Comparison of ENCODE assay signal across 28 mouse cellular contexts in the genomic region with DNA sequence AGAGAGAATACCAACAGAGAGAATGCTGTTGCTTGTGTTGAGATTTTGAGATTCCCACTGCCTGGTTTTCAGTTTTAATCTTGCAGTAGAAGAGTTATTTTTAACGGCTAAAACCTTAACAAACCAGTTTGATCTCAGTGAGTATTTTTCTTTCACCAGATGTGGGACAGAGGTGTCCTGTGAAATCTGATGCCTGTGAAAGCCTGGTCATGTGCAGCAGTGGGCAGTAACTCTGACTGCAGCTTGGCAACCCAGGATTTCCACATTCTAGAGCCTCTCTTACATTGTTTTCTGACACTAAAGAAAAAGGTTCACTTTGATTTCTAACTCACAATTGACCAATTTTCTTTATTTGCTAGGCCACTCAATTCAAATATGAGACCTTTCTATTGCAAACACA.
A peak's percentile ranks its signal among the peaks of the same experiment; 100 is the strongest.
DNase-seq lines count a peak whose midpoint lies in the region; ATAC-seq lines count a peak whose summit lies in the region.
"Had no signal": no experiment of that assay in that cellular context is flagged by ENCODE, and none has a peak within 500 bp of the region (broad histone marks: within the 10 kb centered on the region; RNA-seq: fewer than 3 reads in every experiment).

No protein-coding gene starts in this region.

- WGBS in neural tube, embryonic 11.5 days = 25% methylated on average over 1 of the region's 1 CpGs
- 13% methylated on average over 1 of the region's 1 CpGs for WGBS in embryonic facial prominence, embryonic 14.5 days
- WGBS in midbrain, embryonic 15.5 days = 13% methylated on average over 1 of the region's 1 CpGs

- H3K4me1 ChIP-seq in neural tube, embryonic 11.5 days (ENCODE audit: control insufficient read depth, insufficient read depth, low read length) = peaks cover 2% of the 10 kb centered on the region; the same call in 1 of the 2 replicates
- H3K4me1 ChIP-seq in embryonic facial prominence, embryonic 14.5 days (ENCODE audit: control insufficient read depth, insufficient read depth, low read length) = peaks cover 16% of the 10 kb centered on the region
- H3K4me1 ChIP-seq in midbrain, embryonic 15.5 days = peaks cover 11% of the 10 kb centered on the region
- H3K4me1 ChIP-seq: liver, embryonic 12.5 days had no signal

- H3K4me2 ChIP-seq in neural tube, embryonic 11.5 days (ENCODE audit: low read depth) = no peak overlapping the region
- H3K4me2 ChIP-seq in embryonic facial prominence, embryonic 14.5 days (ENCODE audit: low read depth, low read length) = no peak overlapping the region
- H3K4me2 ChIP-seq in midbrain, embryonic 15.5 days = no peak overlapping the region
- H3K4me2 ChIP-seq: embryonic facial prominence, embryonic 15.5 days; forebrain, embryonic 13.5 days; hindbrain, embryonic 15.5 days; kidney, embryonic 15.5 days; liver, embryonic 12.5 days had no signal

- no peak overlapping the region for H3K27ac ChIP-seq in neural tube, embryonic 11.5 days (ENCODE audit: low read depth, low read length)
- H3K27ac ChIP-seq in embryonic facial prominence, embryonic 14.5 days (replicated peaks; ENCODE audit: low read depth, low read length) = no peak overlapping the region
- H3K27ac ChIP-seq in midbrain, embryonic 15.5 days = no peak overlapping the region
- H3K27ac ChIP-seq: embryonic facial prominence, embryonic 15.5 days; forebrain, embryonic 13.5 days; hindbrain, embryonic 10.5 days; hindbrain, embryonic 15.5 days; kidney, embryonic 15.5 days; liver, embryonic 12.5 days; macrophage had no signal

- H3K4me3 ChIP-seq in neural tube, embryonic 11.5 days (ENCODE audit: low read depth, low read length) = no peak overlapping the region
- H3K4me3 ChIP-seq in embryonic facial prominence, embryonic 14.5 days (ENCODE audit: low read depth, low read length) = no peak overlapping the region
- H3K4me3 ChIP-seq in midbrain, embryonic 15.5 days = no peak overlapping the region
- H3K4me3 ChIP-seq: embryonic facial prominence, embryonic 15.5 days; forebrain, embryonic 13.5 days; hindbrain, embryonic 10.5 days; hindbrain, embryonic 15.5 days; kidney, embryonic 15.5 days; liver, embryonic 12.5 days; myocyte had no signal

- H3K27me3 ChIP-seq in neural tube, embryonic 11.5 days (ENCODE audit: control insufficient read depth, insufficient read depth, low read length) = no peaks in the 10 kb centered on the region
- no peaks in the 10 kb centered on the region for H3K27me3 ChIP-seq in embryonic facial prominence, embryonic 14.5 days (replicated peaks; ENCODE audit: control insufficient read depth, insufficient read depth, low read length)
- H3K27me3 ChIP-seq in midbrain, embryonic 15.5 days (replicated peaks) = no peaks in the 10 kb centered on the region
- H3K27me3 ChIP-seq: CH12.LX; embryonic facial prominence, embryonic 15.5 days; forebrain, embryonic 13.5 days; hindbrain, embryonic 15.5 days; kidney, embryonic 15.5 days; liver, embryonic 12.5 days had no signal

- no peak overlapping the region for H3K9ac ChIP-seq in neural tube, embryonic 11.5 days (ENCODE audit: low read length)
- H3K9ac ChIP-seq in embryonic facial prominence, embryonic 14.5 days (ENCODE audit: low read depth, low read length) = no peak overlapping the region
- no peak overlapping the region for H3K9ac ChIP-seq in midbrain, embryonic 15.5 days
- H3K9ac ChIP-seq: embryonic facial prominence, embryonic 15.5 days; forebrain, embryonic 13.5 days; hindbrain, embryonic 15.5 days; kidney, embryonic 15.5 days; liver, embryonic 12.5 days; liver, postnatal 0 days had no signal

- no peaks in the 10 kb centered on the region for H3K9me3 ChIP-seq in neural tube, embryonic 11.5 days (ENCODE audit: control insufficient read depth, low read length)
- H3K9me3 ChIP-seq in embryonic facial prominence, embryonic 14.5 days (ENCODE audit: control insufficient read depth, low read length) = no peaks in the 10 kb centered on the region
- no peaks in the 10 kb centered on the region for H3K9me3 ChIP-seq in midbrain, embryonic 15.5 days
- H3K9me3 ChIP-seq: embryonic facial prominence, embryonic 15.5 days; forebrain, embryonic 13.5 days; hindbrain, embryonic 10.5 days; hindbrain, embryonic 15.5 days; kidney, embryonic 15.5 days; liver, embryonic 12.5 days had no signal

- DNase-seq in neural tube, embryonic 11.5 days (ENCODE audit: low spot score) = peak; percentile 11
- DNase-seq in neural tube, embryonic 10.5 days (ENCODE audit: extremely low spot score, low spot score) = no peak
- peak; percentile 45 for DNase-seq in embryo, embryonic 10.5 days (ENCODE audit: low spot score)
- peak; percentile 23 for DNase-seq in embryonic facial prominence, embryonic 14.5 days (ENCODE audit: low spot score)
- no peak for DNase-seq in adrenal gland, postnatal 14 days
- DNase-seq: adrenal gland, postnatal 10 days; cerebellum, adult 11-12 months; cerebellum, adult 9-11 months; heart, postnatal 14 days; kidney, adult 18-20 months; kidney, postnatal 36 days; liver, postnatal 0 days; thymus, adult 2 months; thymus, postnatal 36 days had no signal

- no peak for ATAC-seq in neural tube, embryonic 11.5 days (ENCODE audit: insufficient read depth, low FRiP score, low TSS enrichment)
- ATAC-seq in embryonic facial prominence, embryonic 14.5 days (ENCODE audit: low read depth) = no peak
- ATAC-seq in midbrain, embryonic 15.5 days (replicated peaks) = no peak
- ATAC-seq in cerebellum, adult (ENCODE audit: insufficient number of reproducible peaks, low FRiP score, low TSS enrichment) = no peak
- ATAC-seq: forebrain, embryonic 13.5 days; inflammation-experienced regulatory T-cells, adult 6 months; liver, embryonic 12.5 days; liver, postnatal 0 days; lung, postnatal 0 days; midbrain, embryonic 16.5 days had no signal

- no peaks in the 10 kb centered on the region for H3K36me3 ChIP-seq in neural tube, embryonic 11.5 days (ENCODE audit: control insufficient read depth, insufficient read depth, low read length)
- no peaks in the 10 kb centered on the region for H3K36me3 ChIP-seq in embryonic facial prominence, embryonic 14.5 days (ENCODE audit: control insufficient read depth, insufficient read depth, low read length)
- H3K36me3 ChIP-seq in midbrain, embryonic 15.5 days (replicated peaks) = no peaks in the 10 kb centered on the region
- H3K36me3 ChIP-seq: embryonic facial prominence, embryonic 15.5 days; hindbrain, embryonic 10.5 days; hindbrain, embryonic 15.5 days; kidney, embryonic 15.5 days; liver, embryonic 12.5 days had no signal

Comparison
In these comparisons a context has a peak if more than half of its experiments do, and no peak if none do; other contexts are left out.
1. DNase-seq: peak in neural tube, embryonic 11.5 days (single experiment), embryo, embryonic 10.5 days (single experiment) and embryonic facial prominence, embryonic 14.5 days (single experiment); none in neural tube, embryonic 10.5 days (single experiment) and adrenal gland, postnatal 14 days (single experiment).